Mouse (Mus musculus) lung, adult 2 months (tissue): ENCODE measurements at regions not wholly inside any gene's neighbourhood (a gene's known extent, or its start where the extent isn't known, plus 50 kb on each side); places are given as distances from the start of the nearest gene placed in this dataset.

Experiments
- DNase-seq: peaks from one replicate; pipeline ENCODE4 v3.0.0; 2022
- H3K4me1 ChIP-seq: fragments of 200-500 bp; 2 replicates; pipeline ENCODE4 v1.6.1; 2011; ENCODE audit warnings: low read length; ENCODE audit not compliant: control insufficient read depth, insufficient read depth
- H3K4me3 ChIP-seq: fragments of 200-500 bp; replicated peaks from 2 replicates; pipeline ENCODE3; 2011; ENCODE audit warnings: low read depth, mild to moderate bottlenecking, control low read depth, low read length; ENCODE audit errors: extremely low read depth
- CTCF ChIP-seq: fragments of 200-500 bp; IDR thresholded peaks from 2 replicates; pipeline ENCODE4 v1.5.1; 2011; ENCODE audit warnings: mild to moderate bottlenecking, low read length, control low read depth; ENCODE audit not compliant: insufficient read depth
- POLR2A ChIP-seq: fragments of 200-500 bp; IDR thresholded peaks from 2 replicates; pipeline ENCODE4 v1.6.1; 2011; ENCODE audit warnings: low read depth, mild to moderate bottlenecking, control low read depth, low read length, borderline replicate concordance; ENCODE audit errors: extremely low read depth
- WGBS: fragments of 180-500 bp; shearing (Covaris S2); methylation state at CpG from one replicate; pipeline ENCODE4 v1.1.7; 2018; 5-methylcytosine and 5-hydroxymethylcytosine counted together

- Histone ChIP-seq H3K4me3 (no peak overlapping the region), H3K4me1 (no peaks in the 10 kb centered on the region)
- DNase-seq, result no peak
- WGBS, result 66% methylated on average over 5 of the region's 5 CpGs
- no peak for TF ChIP-seq POLR2A
- TF ChIP-seq CTCF, result no peak
These were observed 133.5 kb upstream of the Gm12728 start for GRCm38 (mm10) chr4:105656071-105656655.

GRCm38 (mm10) chr4:105658581-105658980 lies 131.1 kb upstream of the Gm12728 start:
- DNase-seq, result no peak
- WGBS, result 64% methylated on average over 3 of the region's 3 CpGs
- H3K4me1 ChIP-seq, result no peaks in the 10 kb centered on the region
- TF ChIP-seq CTCF, result no peak
- no peak for TF ChIP-seq POLR2A
- H3K4me3 ChIP-seq, result no peak overlapping the region

GRCm38 (mm10) chr4:105676690-105677089 lies 113.0 kb upstream of the Gm12728 start:
- TF ChIP-seq POLR2A, result no peak
- no peak for TF ChIP-seq CTCF
- no peak overlapping the region for H3K4me3 ChIP-seq
- DNase-seq, result no peak
- H3K4me1 ChIP-seq, result no peaks in the 10 kb centered on the region
- WGBS, result 80% methylated on average over 1 of the region's 1 CpGs

DNA sequence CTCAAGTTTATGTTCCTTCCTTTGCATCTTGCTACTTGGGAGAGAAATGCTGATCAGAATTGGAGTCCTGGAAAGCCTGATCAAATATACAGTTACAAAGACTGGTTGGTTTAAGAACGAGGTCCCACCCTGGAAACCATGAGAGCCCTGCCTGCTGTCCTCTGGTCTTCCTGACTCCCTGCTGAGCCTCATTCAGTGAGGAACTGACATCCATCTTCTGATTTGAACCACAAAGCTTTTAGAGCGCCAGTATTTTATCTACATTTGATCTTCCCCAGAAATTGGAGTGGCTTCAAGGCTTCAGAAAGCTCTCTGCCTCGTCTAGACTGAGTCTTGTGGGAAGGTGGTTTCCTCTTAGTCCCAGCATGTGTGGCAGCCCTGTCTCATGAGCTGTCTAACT lies 99.0 kb upstream of the Gm12728 start:
- TF ChIP-seq POLR2A, result no peak
- TF ChIP-seq CTCF, result no peak
- no peak for DNase-seq
- no peaks in the 10 kb centered on the region for H3K4me1 ChIP-seq
- 40% methylated on average over 3 of the region's 3 CpGs for WGBS
- H3K4me3 ChIP-seq, result no peak overlapping the region

DNA sequence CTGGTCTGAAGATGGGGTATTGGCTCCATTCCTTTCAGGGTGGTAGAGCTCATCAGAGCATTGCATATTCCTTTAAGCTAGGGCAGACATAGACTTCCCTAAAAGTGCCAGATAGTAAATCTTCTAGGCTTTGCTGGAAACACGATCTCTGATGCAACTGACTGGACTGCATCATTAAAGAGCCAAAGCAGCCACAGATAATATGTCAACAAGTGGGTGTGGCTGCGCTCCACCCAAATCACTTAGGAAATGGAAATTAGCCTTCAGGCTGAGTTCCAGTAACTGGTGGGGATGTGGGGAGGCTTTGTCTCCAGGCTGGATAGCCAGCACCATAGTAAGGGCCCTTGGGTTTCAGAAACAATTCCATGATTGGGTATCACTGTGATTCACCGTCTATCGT lies 97.3 kb upstream of the Gm12728 start:
- DNase-seq, result no peak
- Histone ChIP-seq H3K4me1 (no peaks in the 10 kb centered on the region; the same call in 1 of the 2 replicates), H3K4me3 (no peak overlapping the region)
- 75% methylated on average over 4 of the region's 4 CpGs for WGBS
- TF ChIP-seq CTCF (no peak), POLR2A (no peak)

- TF ChIP-seq POLR2A, result no peak
- no peak for TF ChIP-seq CTCF
- 60% methylated on average over 2 of the region's 2 CpGs for WGBS
- Histone ChIP-seq H3K4me1 (no peaks in the 10 kb centered on the region; the same call in 1 of the 2 replicates), H3K4me3 (no peak overlapping the region)
- DNase-seq, result no peak
These were observed 93.8 kb upstream of the Gm12728 start for GRCm38 (mm10) chr4:105695895-105696294.

DNA sequence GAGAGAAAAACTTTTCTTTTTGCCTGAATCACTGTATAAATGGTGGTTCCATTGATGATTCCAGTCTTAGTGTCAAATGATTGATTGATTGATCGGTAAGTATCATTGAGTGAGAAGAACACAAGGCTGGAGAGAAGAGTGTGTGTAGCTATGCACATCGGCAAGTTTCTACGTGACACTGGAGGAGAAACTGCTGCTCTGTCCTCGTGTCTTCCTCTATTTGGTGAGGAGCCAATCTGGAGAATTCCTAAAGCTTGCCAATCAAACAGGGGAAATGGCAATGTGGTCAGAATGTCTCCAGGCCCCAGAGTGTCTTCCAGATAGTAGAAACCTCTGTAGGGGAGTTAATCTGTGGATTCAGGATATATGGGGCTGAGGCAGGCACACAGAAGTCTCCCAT lies 92.5 kb upstream of the Gm12728 start:
- TF ChIP-seq CTCF (no peak), POLR2A (no peak)
- H3K4me3 ChIP-seq, result no peak overlapping the region
- no peak for DNase-seq
- no peaks in the 10 kb centered on the region; the same call in 1 of the 2 replicates for H3K4me1 ChIP-seq
- 69% methylated on average over 4 of the region's 4 CpGs for WGBS

- WGBS, result 78% methylated on average over 3 of the region's 3 CpGs
- H3K4me1 ChIP-seq, result peaks cover 2% of the 10 kb centered on the region; the same call in 1 of the 2 replicates
- H3K4me3 ChIP-seq, result no peak overlapping the region
- no peak for DNase-seq
- TF ChIP-seq CTCF (no peak), POLR2A (no peak)
These were observed 87.6 kb upstream of the Gm12728 start for GRCm38 (mm10) chr4:105702036-105702435.

GRCm38 (mm10) chr4:105703408-105703807 lies 86.3 kb upstream of the Gm12728 start:
- no peak for DNase-seq
- 70% methylated on average over 3 of the region's 3 CpGs for WGBS

DNA sequence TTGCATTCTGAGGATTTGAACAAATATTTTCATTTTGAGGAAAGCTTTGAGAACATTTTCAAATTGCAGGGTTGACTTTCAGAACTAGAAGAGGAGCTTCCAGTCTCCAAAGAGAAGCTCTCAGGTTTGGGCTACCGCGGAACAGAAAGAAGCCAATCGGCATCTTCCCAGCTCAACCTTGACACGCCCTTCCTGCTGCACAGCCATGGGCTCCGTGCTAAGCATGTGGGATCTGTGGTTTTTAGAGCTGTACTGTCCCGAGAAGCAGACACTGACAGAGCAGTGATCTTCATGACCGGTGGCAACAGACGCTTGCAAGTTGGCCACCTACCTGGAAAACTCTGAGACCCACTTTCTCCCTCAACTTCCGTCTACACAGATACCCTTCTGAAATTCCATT lies 85.4 kb upstream of the Gm12728 start:
- TF ChIP-seq CTCF, result no peak
- WGBS, result 71% methylated on average over 9 of the region's 9 CpGs
- H3K4me1 ChIP-seq, result peaks cover 2% of the 10 kb centered on the region; the same call in 1 of the 2 replicates
- DNase-seq, result no peak
- H3K4me3 ChIP-seq, result no peak overlapping the region

More at GRCm38 (mm10) chr4:105703408-105703807, 86.3 kb upstream of the Gm12728 start:
- Histone ChIP-seq H3K4me1 (peaks cover 2% of the 10 kb centered on the region; the same call in 1 of the 2 replicates), H3K4me3 (no peak overlapping the region)
- TF ChIP-seq POLR2A, result no peak
- TF ChIP-seq CTCF, result no peak

DNA sequence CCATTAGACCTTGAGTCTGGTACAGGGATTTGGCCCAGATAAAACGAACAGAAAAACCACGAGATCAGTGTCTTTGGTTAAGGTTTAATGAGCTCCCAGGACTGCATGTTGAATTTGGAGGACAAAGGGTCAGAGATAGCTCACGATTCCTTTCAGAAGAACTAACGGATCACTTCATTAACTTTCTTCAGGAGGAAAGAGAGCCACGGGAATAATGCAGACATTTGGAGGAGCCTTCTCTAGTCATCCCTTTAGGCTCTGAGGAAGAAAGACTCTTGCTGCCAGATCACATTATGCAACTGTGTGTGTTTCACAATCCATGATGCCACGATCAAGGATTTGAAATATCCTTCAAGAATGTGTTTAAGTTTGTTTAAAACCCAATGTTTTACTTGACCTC lies 83.7 kb upstream of the Gm12728 start:
- Histone ChIP-seq H3K4me3 (no peak overlapping the region), H3K4me1 (peaks cover 2% of the 10 kb centered on the region; the same call in 1 of the 2 replicates)
- no peak for TF ChIP-seq POLR2A
- WGBS, result 49% methylated on average over 6 of the region's 6 CpGs
- DNase-seq, result no peak
